Mouse (Mus musculus): ENCODE data around the gene Celsr2.

Gene Celsr2

DNA sequence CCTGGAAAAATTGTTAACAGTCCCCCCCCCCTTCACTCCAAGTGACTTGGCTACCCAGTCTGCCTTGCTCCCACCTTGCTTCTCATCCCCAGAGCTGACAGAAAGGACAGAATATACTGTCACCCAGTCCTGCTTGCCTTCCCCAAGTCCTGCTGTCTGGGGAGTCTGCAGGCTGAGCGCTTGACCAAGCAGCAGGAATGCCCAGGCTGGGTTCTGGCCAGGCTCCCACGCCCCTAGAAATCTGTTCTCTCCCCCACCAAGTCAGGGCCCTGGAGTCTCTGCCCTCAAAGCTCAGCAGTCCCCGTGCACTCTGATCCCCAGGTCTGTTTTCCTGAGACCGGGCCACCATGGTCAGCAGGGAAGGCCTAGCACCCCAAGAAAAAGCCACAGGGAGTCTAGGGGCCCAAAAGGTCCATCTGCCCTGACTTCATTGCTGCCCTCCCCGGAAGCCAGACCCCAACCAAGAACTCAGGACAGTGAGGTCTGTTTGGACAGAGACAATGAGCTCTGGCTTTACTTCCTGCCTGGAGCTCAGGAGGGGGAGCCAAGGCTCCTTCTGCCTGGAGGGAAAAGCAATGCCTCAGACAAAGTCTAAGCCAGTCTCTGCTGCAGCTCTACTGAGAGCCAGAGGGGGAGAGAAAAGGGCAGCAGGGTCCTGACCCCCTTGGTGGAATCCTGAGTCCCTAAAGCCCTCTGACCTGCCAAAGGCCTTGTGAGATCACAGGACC lies 4.2 kb downstream of the Celsr2 start:
- DNase-seq = no peak

DNA sequence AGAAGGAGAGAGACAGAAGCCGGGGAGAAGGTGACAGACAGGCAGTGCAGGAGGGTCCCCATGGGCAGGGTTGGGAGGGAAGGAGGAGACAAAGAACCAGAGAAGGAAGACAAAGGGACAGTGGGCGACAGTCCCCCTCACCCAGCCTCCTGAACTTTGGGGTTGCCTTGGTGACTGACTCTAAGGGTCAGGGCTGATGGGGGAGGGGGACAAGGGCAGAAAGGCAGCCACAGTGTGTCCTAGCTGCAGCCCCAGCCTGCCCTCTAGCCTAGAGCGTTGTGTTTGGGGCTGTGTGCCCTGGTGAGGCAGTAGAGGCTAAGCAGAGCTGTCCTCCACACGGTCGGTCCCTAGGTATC lies 5.0 kb downstream of the Celsr2 start:
- DNase-seq = no peak

GRCm38 (mm10) chr3:108409656-108410358 lies 5.5 kb downstream of the Celsr2 start:
- DNase-seq = no peak

GRCm38 (mm10) chr3:108408517-108409008 lies 6.8 kb downstream of the Celsr2 start:
- DNase-seq = no peak

- DNase-seq = no peak
Measured at GRCm38 (mm10) chr3:108406306-108406885, 9.0 kb downstream of the Celsr2 start.

DNA sequence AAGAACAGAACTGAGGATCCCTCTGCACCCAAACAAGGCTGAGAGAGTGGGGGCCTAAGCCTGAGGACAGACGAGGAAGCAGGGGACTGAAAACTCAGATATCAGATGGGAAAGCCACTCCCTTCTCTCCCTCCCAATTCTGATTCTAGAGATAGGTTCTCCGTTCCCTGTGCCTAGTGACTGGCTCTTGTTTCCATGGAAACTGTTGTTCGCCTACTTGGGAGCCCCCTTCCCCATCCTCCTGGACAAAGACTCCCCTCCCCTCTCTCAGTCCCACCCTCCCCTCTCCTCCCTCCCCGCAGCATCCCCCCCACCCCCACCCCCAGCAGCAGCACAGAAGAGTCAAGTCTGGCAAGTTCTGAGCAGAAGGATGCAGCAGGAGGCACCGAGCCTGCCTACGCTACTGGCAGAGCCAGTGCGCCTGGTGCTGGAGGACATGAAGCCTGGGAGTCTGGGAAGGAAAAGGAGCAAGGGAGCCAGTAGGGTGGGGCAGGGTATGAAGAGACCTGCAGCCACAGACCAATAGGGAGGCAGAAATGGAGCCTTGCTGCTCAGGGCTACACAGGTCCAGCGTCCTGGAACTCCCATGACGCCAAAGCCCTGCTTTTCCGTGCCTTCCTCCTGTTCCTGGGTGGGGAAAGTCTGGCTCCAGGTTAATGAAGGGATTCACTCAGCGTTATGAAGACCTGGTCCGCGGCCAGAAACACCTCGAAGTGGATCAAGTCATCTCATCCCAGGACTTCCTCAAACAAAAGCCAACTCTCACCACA lies 9.6 kb downstream of the Celsr2 start:
- no peak for DNase-seq

- no peak for DNase-seq
Measured at GRCm38 (mm10) chr3:108402528-108402920, 12.8 kb downstream of the Celsr2 start.

GRCm38 (mm10) chr3:108401692-108402527 lies 13.4 kb downstream of the Celsr2 start:
- peak; percentile 99 for DNase-seq

DNA sequence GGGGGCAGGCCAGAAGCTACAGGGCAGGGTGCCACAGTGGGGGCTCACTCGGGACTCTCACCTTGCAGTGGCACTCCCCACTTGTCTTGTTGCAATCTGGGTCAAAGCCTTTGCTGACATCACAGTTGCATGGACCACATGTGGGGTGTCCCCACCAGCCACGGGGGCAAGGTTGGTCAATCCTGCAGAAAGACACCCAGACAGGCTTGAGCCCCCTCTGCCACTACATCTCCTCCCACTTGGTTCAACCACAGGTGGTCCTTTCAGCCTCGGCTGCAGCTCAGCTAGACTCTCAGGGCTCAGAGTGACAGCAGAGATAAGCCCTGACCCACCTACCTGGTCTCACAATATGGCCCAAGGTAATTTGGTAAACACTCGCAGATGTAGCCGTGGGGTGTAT lies 14.9 kb downstream of the Celsr2 start:
- no peak for DNase-seq

DNA sequence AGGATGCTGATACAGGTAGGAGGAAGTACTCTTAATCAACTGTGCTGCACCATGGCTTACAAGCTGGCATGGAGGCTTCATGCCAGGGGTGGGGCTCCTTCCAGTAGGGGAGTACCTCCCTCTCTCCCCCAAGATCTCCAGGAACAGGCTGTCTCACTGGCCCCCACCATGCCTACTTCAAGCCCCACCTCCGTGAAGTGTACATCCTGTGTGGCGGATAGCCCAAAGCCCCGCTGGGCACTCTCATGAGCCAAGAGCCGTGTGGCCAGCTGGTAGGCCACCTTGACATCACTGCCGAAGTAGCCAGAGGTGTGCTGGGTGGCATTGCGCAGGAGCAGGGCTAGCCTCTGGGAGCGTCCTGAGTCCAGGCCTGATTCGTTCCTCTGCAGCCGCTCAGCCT lies 17.1 kb downstream of the Celsr2 start:
- DNase-seq = no peak

GRCm38 (mm10) chr3:108392793-108393192 lies 22.6 kb downstream of the Celsr2 start:
- DNase-seq = no peak

DNA sequence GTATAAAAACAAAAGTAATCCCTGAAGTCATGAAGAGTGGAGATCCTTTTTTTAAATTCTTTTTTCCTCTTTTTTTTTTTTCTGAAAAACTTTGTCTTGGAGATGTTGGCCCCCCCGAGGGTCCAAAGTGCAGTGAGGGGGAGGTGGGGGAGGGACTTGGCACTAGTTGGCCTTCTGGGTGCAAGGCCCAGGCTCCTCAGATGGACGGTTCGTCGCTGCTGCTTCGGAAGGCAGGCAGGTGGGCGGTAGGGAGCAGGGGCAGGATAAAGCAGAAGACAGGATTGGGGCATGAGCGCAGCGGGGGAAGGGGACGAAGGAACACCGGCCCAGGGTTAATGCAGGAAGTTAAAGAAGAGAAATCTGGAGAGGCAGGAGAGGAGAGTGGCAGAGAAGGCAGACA lies 23.1 kb downstream of the Celsr2 start:
- no peak for DNase-seq

DNA sequence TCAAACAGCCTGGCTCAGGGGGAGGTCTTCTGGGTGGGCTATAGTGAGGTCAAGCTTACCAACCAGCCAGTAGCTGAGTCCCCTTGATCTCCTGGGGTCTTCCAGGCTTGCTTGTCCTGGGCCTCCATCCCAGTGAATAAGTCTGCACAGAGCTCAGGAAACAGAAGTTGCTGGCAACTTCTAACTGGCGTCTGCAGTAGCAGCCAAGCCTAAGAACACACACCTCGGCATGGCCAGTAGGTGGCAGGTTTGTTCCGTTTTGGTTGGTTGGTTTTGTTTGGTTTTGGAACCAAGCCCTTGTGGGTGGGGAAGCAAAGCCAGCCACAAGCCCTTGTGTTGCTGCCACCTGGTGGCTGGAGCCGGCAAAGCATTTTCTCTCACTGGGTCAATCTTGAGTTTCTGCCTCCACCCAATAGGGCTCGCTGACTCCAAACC lies 26.2 kb downstream of the Celsr2 start:
- peak; percentile 99 for DNase-seq

- no peak for DNase-seq
Measured at GRCm38 (mm10) chr3:108386186-108386585, 29.2 kb downstream of the Celsr2 start.

GRCm38 (mm10) chr3:108384425-108384824 lies 30.9 kb downstream of the Celsr2 start:
- DNase-seq = no peak

GRCm38 (mm10) chr3:108383485-108384354 lies 31.6 kb downstream of the Celsr2 start, which contains the start of gene Psrc1:
Gene Psrc1, plus strand, starts transcription at chr3:108383839.
- DNase-seq = peak; percentile 99

DNA sequence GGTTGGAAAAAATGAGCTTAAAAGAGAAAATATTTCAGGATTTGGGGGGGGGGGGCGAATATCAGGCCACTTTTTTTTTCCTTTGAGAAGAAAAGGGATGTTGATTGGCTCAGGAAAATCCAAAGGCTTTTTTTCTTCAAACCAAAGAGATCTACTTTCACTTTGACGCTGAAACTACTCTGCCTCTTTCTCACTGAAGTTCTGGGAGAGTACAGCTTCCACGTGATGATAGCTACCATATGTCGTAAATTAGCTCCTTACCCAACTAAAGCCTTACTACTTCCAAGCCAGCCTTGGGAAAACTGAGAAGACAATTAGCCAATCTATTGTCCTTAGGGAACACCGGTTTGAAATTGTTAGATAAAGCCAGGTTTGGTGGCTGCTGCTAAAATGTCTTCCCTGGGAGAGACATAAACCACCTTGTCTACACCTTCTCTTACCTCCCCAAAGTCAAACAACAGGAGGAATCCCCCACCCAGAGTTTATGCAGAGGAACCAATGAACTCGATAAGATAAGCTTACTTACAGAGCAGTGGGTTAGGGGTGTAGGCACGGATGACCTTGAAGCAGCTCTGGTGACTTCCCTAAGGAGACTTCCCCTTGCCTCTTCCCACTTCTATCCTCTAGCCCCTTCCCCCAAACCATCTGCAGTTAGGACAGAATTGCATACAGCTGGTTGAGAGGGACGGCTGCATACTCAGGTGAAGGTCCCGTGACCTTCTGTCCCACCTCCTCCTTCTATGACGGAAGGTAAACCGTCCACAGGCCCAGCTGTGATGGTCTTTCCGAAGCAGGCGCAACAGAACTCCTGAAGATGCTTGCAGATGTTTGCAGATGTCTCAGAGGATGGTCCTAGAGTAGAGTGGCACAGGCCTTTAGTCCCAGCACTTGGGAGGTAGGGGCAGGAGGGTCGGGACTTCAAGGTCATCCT lies 33.1 kb downstream of the Celsr2 start:
- DNase-seq = no peak

GRCm38 (mm10) chr3:108380695-108381094 lies 34.7 kb downstream of the Celsr2 start:
- DNase-seq = no peak

- DNase-seq = no peak
Measured at GRCm38 (mm10) chr3:108378875-108379663, 36.3 kb downstream of the Celsr2 start.
